Mouse (Mus musculus): Measurements from ENCODE around the gene Ccdc32.

- no peak for TF ChIP-seq POLR2A (IDR thresholded peaks at IDR 0.05; ENCODE audit: low read depth, low read length)
- no peak for TF ChIP-seq CTCF (conservative IDR thresholded peaks at IDR 0.05; ENCODE audit: insufficient read depth, insufficient read length, low read depth, low read length)
Measured at GRCm38 (mm10) chr2:118983812-118984211, 45.4 kb downstream of the Ccdc32 start.
